Mouse (Mus musculus): Measurements from ENCODE around the gene Lrfn1. TPM values are rescaled to one million over a fixed set of nuclear protein-coding genes. Genes with fewer than 3 reads are reported as not detected.
"Not testable (repeated sequence)": the region's sequence is repeated elsewhere in the genome, so short reads cannot be mapped to it uniquely, and the experiment has no call there.

Lrfn1 gene
- total RNA-seq, 2 experiments from 2014 or later, result 6.9 TPM; not detected in 1

- ATAC-seq (replicated peaks; ENCODE audit: low FRiP score, poor library complexity, severe bottlenecking), result no peak
These were observed 43.6 kb downstream of the Lrfn1 start for GRCm38 (mm10) chr7:28495426-28495825.

- no peak for ATAC-seq (replicated peaks; ENCODE audit: low FRiP score, poor library complexity, severe bottlenecking)
These were observed 53.8 kb downstream of the Lrfn1 start for GRCm38 (mm10) chr7:28505585-28505984.

GRCm38 (mm10) chr7:28509121-28509520 is 57.3 kb downstream of the Lrfn1 start:
- ATAC-seq (replicated peaks; ENCODE audit: low FRiP score, poor library complexity, severe bottlenecking), result 0 out of 2 replicates have a peak, but pooled peaks have one; percentile 8

- not testable (repeated sequence) for ATAC-seq (replicated peaks; ENCODE audit: low FRiP score, poor library complexity, severe bottlenecking)
These were observed 58.7 kb downstream of the Lrfn1 start, which contains the start of gene Ifnl2 for GRCm38 (mm10) chr7:28510405-28510974. Ifnl2 (minus strand) TSS chr7:28510455.

DNA sequence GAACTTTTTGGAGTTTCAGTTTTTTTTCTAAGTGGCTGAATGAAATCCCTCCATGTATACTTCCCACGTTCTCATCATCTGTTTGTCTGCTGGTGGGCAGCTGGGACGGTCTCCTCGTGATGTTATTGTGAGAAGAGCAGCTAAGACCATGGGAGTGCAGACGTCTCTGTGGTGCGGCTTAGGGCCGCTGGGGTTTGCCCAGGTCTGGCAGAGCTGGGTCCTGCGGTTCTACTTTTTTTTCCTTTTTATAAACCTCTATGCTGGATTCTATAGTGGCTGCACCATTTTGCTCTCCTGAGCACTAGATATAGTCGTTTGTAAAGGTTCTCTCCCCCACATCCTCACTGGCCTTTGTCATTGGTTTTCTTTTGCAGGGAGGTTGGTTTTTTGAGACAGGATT is 59.7 kb downstream of the Lrfn1 start:
- ATAC-seq (replicated peaks; ENCODE audit: low FRiP score, poor library complexity, severe bottlenecking), result no peak

Other genes with a start within 250 kb of the Lrfn1 start
- gene Eid2, start 184.1 kb upstream of the Lrfn1 start, total RNA-seq (2015; ENCODE audit: low replicate concordance), result not detected in 2 replicates
- gene Eid2, start 184.1 kb upstream of the Lrfn1 start, total RNA-seq (2017; ENCODE audit: low replicate concordance), result 0.34 and 0.42 TPM in 2 replicates
- gene Eid2b, start 174.2 kb upstream of the Lrfn1 start, total RNA-seq (2015; ENCODE audit: low replicate concordance), result 0.58 TPM in 1 of 2 replicates, not detected in the other
- 1.7 and 3.0 TPM in 2 replicates for gene Eid2b, start 174.2 kb upstream of the Lrfn1 start, total RNA-seq (2017; ENCODE audit: low replicate concordance)
- gene Selenov, start 160.8 kb upstream of the Lrfn1 start, total RNA-seq (2015; ENCODE audit: low replicate concordance), result not detected in 2 replicates
- not detected in 2 replicates for gene Selenov, start 160.8 kb upstream of the Lrfn1 start, total RNA-seq (2017; ENCODE audit: low replicate concordance)
- gene Dll3, start 149.7 kb upstream of the Lrfn1 start, total RNA-seq (2015; ENCODE audit: low replicate concordance), result not detected in 2 replicates
- not detected in 2 replicates for gene Dll3, start 149.7 kb upstream of the Lrfn1 start, total RNA-seq (2017; ENCODE audit: low replicate concordance)
- gene Timm50, start 139.9 kb upstream of the Lrfn1 start, total RNA-seq (2015; ENCODE audit: low replicate concordance), result 6.3 and 13.2 TPM in 2 replicates
- 6.7 and 9.4 TPM in 2 replicates for gene Timm50, start 139.9 kb upstream of the Lrfn1 start, total RNA-seq (2017; ENCODE audit: low replicate concordance)
- 15.9 and 18.6 TPM in 2 replicates for gene Supt5, start 113.2 kb upstream of the Lrfn1 start, total RNA-seq (2015; ENCODE audit: low replicate concordance)
- 21.6 and 24.4 TPM in 2 replicates for gene Supt5, start 113.2 kb upstream of the Lrfn1 start, total RNA-seq (2017; ENCODE audit: low replicate concordance)
- gene Rps16, start 101.3 kb upstream of the Lrfn1 start, total RNA-seq (2015; ENCODE audit: low replicate concordance), result 649 and 667 TPM in 2 replicates
- 67.6 and 181 TPM in 2 replicates for gene Rps16, start 101.3 kb upstream of the Lrfn1 start, total RNA-seq (2017; ENCODE audit: low replicate concordance)
- gene Plekhg2, start 79.4 kb upstream of the Lrfn1 start, total RNA-seq (2015; ENCODE audit: low replicate concordance), result 4.4 and 6.1 TPM in 2 replicates
- gene Plekhg2, start 79.4 kb upstream of the Lrfn1 start, total RNA-seq (2017; ENCODE audit: low replicate concordance), result 0.98 and 4.1 TPM in 2 replicates
- 47.0 and 53.2 TPM in 2 replicates for gene Zfp36, start 71.7 kb upstream of the Lrfn1 start, total RNA-seq (2015; ENCODE audit: low replicate concordance)
- gene Zfp36, start 71.7 kb upstream of the Lrfn1 start, total RNA-seq (2017; ENCODE audit: low replicate concordance), result 7.7 and 15.1 TPM in 2 replicates
- gene Med29, start 59.3 kb upstream of the Lrfn1 start, total RNA-seq (2015; ENCODE audit: low replicate concordance), result 6.3 and 9.0 TPM in 2 replicates
- 3.4 TPM in 1 of 2 replicates, not detected in the other for gene Med29, start 59.3 kb upstream of the Lrfn1 start, total RNA-seq (2017; ENCODE audit: low replicate concordance)
- gene Paf1, start 59.0 kb upstream of the Lrfn1 start, total RNA-seq (2015; ENCODE audit: low replicate concordance), result 26.1 and 32.9 TPM in 2 replicates
- 16.7 and 24.7 TPM in 2 replicates for gene Paf1, start 59.0 kb upstream of the Lrfn1 start, total RNA-seq (2017; ENCODE audit: low replicate concordance)
- gene Gmfg, start 14.5 kb upstream of the Lrfn1 start, total RNA-seq (2015; ENCODE audit: low replicate concordance), result 69.4 and 105 TPM in 2 replicates
- gene Gmfg, start 14.5 kb upstream of the Lrfn1 start, total RNA-seq (2017; ENCODE audit: low replicate concordance), result 115 and 118 TPM in 2 replicates
- not detected in 2 replicates for gene Ifnl2, start 58.5 kb downstream of the Lrfn1 start, total RNA-seq (2015; ENCODE audit: low replicate concordance)
- not detected in 2 replicates for gene Ifnl2, start 58.5 kb downstream of the Lrfn1 start, total RNA-seq (2017; ENCODE audit: low replicate concordance)
- gene Ifnl3, start 70.9 kb downstream of the Lrfn1 start, total RNA-seq (2015; ENCODE audit: low replicate concordance), result not detected in 2 replicates
- not detected in 2 replicates for gene Ifnl3, start 70.9 kb downstream of the Lrfn1 start, total RNA-seq (2017; ENCODE audit: low replicate concordance)
- gene Sycn, start 88.9 kb downstream of the Lrfn1 start, total RNA-seq (2015; ENCODE audit: low replicate concordance), result not detected in 2 replicates
- gene Sycn, start 88.9 kb downstream of the Lrfn1 start, total RNA-seq (2017; ENCODE audit: low replicate concordance), result not detected in 2 replicates
- gene Nccrp1, start 95.3 kb downstream of the Lrfn1 start, total RNA-seq (2015; ENCODE audit: low replicate concordance), result 0.84 TPM in 1 of 2 replicates, not detected in the other
- gene Nccrp1, start 95.3 kb downstream of the Lrfn1 start, total RNA-seq (2017; ENCODE audit: low replicate concordance), result not detected in 2 replicates
- 7.3 and 11.9 TPM in 2 replicates for gene Samd4b, start 146.2 kb downstream of the Lrfn1 start, total RNA-seq (2015; ENCODE audit: low replicate concordance)
- 3.1 and 4.8 TPM in 2 replicates for gene Samd4b, start 146.2 kb downstream of the Lrfn1 start, total RNA-seq (2017; ENCODE audit: low replicate concordance)
- 3.1 and 3.5 TPM in 2 replicates for gene Pak4, start 146.2 kb downstream of the Lrfn1 start, total RNA-seq (2015; ENCODE audit: low replicate concordance)
- gene Pak4, start 146.2 kb downstream of the Lrfn1 start, total RNA-seq (2017; ENCODE audit: low replicate concordance), result 2.0 and 6.4 TPM in 2 replicates
- gene Acp7, start 179.4 kb downstream of the Lrfn1 start, total RNA-seq (2015; ENCODE audit: low replicate concordance), result not detected in 2 replicates
- not detected in 2 replicates for gene Acp7, start 179.4 kb downstream of the Lrfn1 start, total RNA-seq (2017; ENCODE audit: low replicate concordance)
- gene Fbxo27, start 240.9 kb downstream of the Lrfn1 start, total RNA-seq (2015; ENCODE audit: low replicate concordance), result 1.7 TPM in 1 of 2 replicates, not detected in the other
- gene Fbxo27, start 240.9 kb downstream of the Lrfn1 start, total RNA-seq (2017; ENCODE audit: low replicate concordance), result 0.28 TPM in 1 of 2 replicates, not detected in the other